Mouse (Mus musculus) cerebellum, postnatal 4 days (tissue): ENCODE measurements around the gene Tpp1.

Experiments used
- DNase-seq, 2 experiments: peaks; one replicate each; pipeline ENCODE4 v3.0.0; 2022; ENCODE audit warnings: low spot score in 2 of 2, mixed read lengths in 1 of 2

Tpp1 gene

DNA sequence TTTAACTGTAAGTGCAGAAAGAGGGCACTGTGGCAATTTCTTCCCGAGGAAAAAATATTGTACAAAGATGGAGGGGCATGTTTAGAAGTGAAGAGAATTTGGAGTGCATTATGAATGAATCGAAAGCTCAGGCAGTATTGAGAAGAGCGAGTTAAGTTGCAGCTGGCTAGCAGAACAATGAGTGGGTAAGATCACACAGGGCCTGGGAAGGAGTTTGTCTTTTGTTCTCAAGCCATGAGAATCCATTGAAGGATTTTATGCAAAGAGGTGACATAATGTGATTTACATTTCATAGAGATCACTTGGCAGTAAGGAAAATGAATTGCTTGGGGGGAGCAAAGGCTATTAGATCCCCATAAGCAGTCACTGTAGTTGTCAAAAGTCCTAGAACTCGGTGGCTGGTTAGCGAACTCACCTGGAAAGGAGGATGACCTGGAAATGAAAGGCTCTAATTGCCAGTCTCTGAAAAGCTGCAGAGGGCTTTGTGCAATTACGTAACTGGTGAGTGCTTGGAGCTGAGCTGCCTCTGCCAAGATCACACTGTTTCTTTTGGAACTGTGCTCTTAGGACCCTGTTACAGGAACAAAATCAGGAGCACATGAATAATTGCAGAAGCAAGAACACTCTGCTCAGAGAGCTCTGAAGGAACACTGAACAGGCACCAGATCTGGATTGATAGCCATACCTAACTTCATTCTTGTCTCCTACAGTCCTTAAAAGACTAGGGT is 23.2 kb downstream of the Tpp1 start:
- no peak for DNase-seq

DNA sequence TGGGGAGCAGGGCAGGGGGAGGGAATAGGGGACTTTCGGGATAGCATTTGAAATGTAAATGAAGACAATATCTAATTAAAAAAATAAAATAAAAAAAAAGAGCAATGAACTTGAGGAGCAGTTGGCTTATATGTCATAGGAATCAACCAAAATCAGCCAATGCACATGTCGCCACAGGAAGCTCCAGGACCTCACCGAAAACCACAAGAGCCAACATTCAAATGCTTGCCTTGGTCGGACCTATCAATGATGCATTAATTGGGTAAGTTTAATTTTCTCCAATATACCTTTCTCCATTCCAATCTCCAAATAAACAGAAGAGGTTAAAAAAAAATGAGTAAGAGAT is 25.1 kb downstream of the Tpp1 start:
- DNase-seq: no peak

DNA sequence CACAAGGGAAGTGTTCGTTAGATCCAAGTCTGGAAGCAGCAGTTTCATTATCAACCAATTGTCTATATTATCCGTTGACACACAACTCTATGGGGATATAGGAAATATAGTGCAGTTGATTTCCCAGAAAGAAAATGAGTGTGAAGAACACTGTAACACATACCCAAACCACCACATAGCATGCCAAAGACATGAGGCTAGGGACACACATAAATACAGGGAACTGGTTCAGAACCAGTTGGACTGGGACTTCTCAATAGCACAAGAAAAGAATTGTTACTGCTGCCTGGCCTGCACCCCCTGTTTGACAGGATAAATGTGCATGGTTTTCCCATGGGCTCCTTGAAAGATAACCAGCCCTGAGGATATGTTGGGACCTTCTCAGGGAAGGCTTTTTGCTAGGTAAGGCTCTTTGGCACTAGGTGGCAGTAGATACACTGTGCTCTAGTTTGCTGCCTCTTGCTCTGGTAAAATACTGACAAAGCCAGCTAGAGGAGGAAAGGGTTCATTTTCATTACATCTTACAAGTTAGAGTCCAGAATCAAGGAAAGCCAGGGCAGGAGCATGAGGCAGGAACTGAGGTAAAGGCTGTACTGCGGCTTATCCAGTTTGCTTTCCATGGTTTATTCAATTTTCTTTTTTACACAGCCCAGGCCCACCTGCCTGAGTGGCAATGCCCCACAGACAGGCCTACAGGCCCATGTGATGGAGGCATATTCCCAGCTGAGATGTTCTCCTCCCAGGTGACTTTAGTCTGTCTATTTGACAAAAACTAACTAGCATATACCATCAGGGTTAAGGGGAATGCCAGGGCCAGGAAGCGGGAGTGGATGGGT is 25.7 kb downstream of the Tpp1 start:
- peak in 1 of 2 experiments; percentile 25 for DNase-seq

DNA sequence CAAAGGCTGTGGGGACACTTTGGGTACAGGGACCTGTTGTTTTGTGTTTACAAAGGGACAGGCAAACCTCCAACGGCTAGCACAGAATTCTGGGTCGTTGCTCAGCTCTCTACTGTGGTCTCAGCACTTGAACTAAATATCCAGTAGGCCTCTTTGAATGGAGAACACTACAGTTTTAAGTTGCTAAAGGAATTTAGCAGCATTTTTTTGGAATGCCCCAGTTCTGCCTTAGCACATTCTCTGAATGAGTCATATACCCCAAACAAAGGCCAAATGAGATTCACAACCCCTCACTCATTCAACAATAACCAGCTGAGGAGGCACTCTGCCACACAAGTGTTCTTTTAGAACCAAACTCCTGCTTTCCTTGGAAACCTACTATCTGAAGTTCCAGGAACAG is 30.1 kb downstream of the Tpp1 start:
- no peak for DNase-seq

DNA sequence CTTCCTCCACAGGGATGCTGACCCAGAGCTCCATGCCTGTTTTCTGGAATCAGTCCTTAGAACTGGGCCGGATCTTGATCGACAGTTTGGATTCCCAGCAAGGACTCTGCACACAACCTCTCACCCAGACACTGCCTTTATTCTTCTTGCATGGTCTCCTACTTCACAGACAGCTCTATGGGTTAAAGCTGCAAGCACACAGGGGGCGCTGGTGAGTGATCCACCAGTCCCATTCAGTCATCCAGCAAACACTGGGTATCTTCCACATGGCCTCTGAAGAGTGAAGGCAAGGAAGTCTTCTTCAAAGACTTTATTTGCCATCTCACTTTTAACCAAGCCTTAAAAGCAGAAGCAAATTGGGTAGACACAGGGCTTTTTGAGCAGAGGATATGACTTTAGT is 36.7 kb downstream of the Tpp1 start:
- DNase-seq: no peak

DNA sequence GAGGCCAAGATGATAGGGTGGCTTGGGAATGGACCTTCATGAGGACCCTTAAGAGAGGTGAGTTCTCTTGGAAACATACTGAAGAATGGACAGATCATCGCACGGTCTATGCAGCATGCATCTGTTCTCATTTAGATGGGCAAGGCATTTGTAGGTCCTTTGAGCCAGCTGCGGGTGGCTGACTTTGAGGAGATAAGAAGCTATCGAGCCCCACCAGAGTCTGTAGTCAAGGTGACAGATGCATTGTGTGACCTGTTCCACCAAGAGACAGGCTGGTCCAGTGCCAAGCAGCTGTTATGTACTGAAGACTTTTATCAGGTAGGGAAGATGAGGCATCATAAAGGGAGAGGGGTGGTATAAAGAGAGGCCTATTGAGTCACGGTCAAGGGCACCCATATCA is 43.3 kb downstream of the Tpp1 start:
- no peak for DNase-seq

DNA sequence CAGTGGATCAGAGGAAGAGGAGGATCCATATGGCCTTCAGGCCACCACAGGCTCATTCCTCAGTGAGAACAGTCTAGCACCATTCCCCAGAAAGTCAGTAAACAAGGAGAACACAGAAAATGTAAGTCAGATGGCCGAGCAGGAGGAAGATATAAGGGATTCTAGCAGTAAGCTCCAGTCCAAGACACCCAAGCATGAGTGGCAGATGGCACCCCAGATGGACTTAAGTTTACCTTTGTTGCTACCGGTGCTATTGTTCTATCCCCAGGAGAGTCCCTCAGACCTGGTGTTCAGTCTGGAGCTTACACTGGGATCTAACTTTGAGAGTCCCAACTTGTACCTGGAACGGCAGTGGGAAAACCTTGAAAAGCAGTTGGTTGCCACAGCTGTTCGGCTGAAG is 48.2 kb downstream of the Tpp1 start:
- DNase-seq: no peak

DNA sequence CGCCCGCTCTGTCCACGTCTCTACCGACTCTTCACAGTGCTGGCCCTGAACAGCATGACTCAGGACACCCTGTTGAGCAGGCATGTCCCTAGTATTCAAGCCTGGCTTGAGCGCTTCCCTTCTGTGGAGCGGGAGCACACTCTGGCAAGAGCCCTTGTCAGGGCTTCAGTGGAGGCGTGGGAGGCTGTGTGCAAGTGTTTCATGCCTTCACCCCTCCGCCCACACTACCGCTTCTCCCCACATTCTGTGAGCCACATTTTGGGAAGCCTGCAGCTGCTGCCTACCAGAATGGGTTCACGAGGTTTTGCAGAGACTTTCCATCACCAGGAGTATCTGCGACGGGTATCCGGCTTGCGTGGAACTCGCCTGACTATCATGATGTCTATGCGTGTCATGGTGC is 48.9 kb downstream of the Tpp1 start:
- DNase-seq: no peak
